Comparison of ENCODE assay signal across 9 mouse cellular contexts in genomic region chr8:44525915-44526314, GRCm38 (mm10).
DNase-seq lines count a peak whose midpoint lies in the region; ATAC-seq and TF ChIP-seq lines count a peak whose summit lies in the region.
"Had no signal": no experiment of that assay in that cellular context is flagged by ENCODE, and none has a peak within 500 bp of the region (broad histone marks: within the 10 kb centered on the region; RNA-seq: fewer than 3 reads in every experiment).

No protein-coding gene starts in this region.

- no peaks in the 10 kb centered on the region for H3K27me3 ChIP-seq in Patski

- ATAC-seq in Patski = peak; percentile 73
- ATAC-seq in erythroid progenitor cell, adult 5-6 weeks (replicated peaks; ENCODE audit: low FRiP score, poor library complexity, severe bottlenecking) = no peak

- no peak for TF ChIP-seq CTCF in Patski (IDR thresholded peaks at IDR 0.05)

- CTCF ChIA-PET in Patski (lab: Charles Lee) = interaction anchor here (2.0 kb wide), 1 partner anchor 11 kb away, joined by 5 read pairs; no protein-coding TSS in a partner anchor

- POLR2A ChIA-PET in Patski (lab: Charles Lee) = no interaction called here

- in situ Hi-C loops in Patski (cut with MboI; ENCODE audit: low pct_unique_long_range_greater_than_20kb) = no loop called here

- peak; percentile 7 to 18 for DNase-seq in heart, adult 18-20 months
- DNase-seq in heart, adult 11 months = no peak
- peak; percentile 34 for DNase-seq in Patski (ENCODE audit: low read depth, low spot score)
- DNase-seq in cerebellum, adult 9-11 months = peak; percentile 25
- DNase-seq in kidney, postnatal 4 days = peak; percentile 18 to 42
- no peak for DNase-seq in thymus, postnatal 25 days
- no peak for DNase-seq in embryo, embryonic 10.5 days (ENCODE audit: low spot score)
- DNase-seq: B cell, adult 2 months had no signal

Comparison
In these comparisons a context has a peak if more than half of its experiments do, and no peak if none do; other contexts are left out.
1. DNase-seq: peak in heart, adult 18-20 months (2 of 2), Patski (single experiment), cerebellum, adult 9-11 months (single experiment) and kidney, postnatal 4 days (2 of 2); none in heart, adult 11 months (single experiment), thymus, postnatal 25 days (single experiment) and embryo, embryonic 10.5 days (single experiment).